In genomic region chr6:72957676-72958641, GRCm38 (mm10) we compare ENCODE assay signal across 8 mouse cellular contexts. TPM values are rescaled to one million over a fixed set of nuclear protein-coding genes. Genes with fewer than 3 reads are reported as not detected.
DNase-seq lines count a peak whose midpoint lies in the region; ATAC-seq lines count a peak whose summit lies in the region.

No protein-coding gene starts in this region.

- peak overlapping the region; percentile 86 for H3K4me3 ChIP-seq in hindbrain, embryonic 11.5 days (ENCODE audit: low read depth, low read length)

- H3K27me3 ChIP-seq in hindbrain, embryonic 11.5 days (ENCODE audit: control insufficient read depth, insufficient read depth, low read length), result no peaks in the 10 kb centered on the region

- peak; percentile 88 for ATAC-seq in hindbrain, embryonic 11.5 days (ENCODE audit: low FRiP score)

- peak overlapping the region; percentile 80 for H3K4me2 ChIP-seq in hindbrain, embryonic 11.5 days (replicated peaks; ENCODE audit: low read depth, low read length)

- H3K36me3 ChIP-seq in hindbrain, embryonic 11.5 days (ENCODE audit: control insufficient read depth, insufficient read depth, low read length), result no peaks in the 10 kb centered on the region

- 0% methylated on average over 65 of the region's 75 CpGs for WGBS in hindbrain, embryonic 11.5 days

- H3K27ac ChIP-seq in hindbrain, embryonic 11.5 days (ENCODE audit: low read depth, low read length), result peak overlapping the region; percentile 80

- H3K9ac ChIP-seq in hindbrain, embryonic 11.5 days (ENCODE audit: low read depth, low read length), result peak overlapping the region; percentile 98

- no peaks in the 10 kb centered on the region for H3K9me3 ChIP-seq in hindbrain, embryonic 11.5 days (ENCODE audit: control insufficient read depth, low read length)

- H3K4me1 ChIP-seq in hindbrain, embryonic 11.5 days (replicated peaks; ENCODE audit: control insufficient read depth, insufficient read depth, low read length), result no peaks in the 10 kb centered on the region

- DNase-seq in MN1 (ENCODE audit: low spot score), result peak; percentile 84
- DNase-seq in cerebellum, adult 9-10 months, result peak; percentile 88
- DNase-seq in frontal cortex, adult 2 months (ENCODE audit: extremely low spot score in 1 of 2, low spot score in 1 of 2), result peak; percentile 63 to 83
- peak; percentile 93 for DNase-seq in hindbrain, embryonic 11.5 days (ENCODE audit: low spot score)
- peak; percentile 80 to 83 for DNase-seq in layer of hippocampus, postnatal 14 days (ENCODE audit: low spot score in 2 of 2)
- DNase-seq in lung, postnatal 10 days, result peak; percentile 89
- DNase-seq in ovary, postnatal 14 days (ENCODE audit: low spot score), result peak; percentile 89
- peak; percentile 94 for DNase-seq in thymus, postnatal 25 days

RNA-seq across cellular contexts. Expression of gene Tmsb10, which starts 0.6 kb away (rescaled TPM):
- polyA plus RNA-seq in frontal cortex, adult 2 months (2012; rRNA removed), result 603 and 636 TPM in 2 replicates
- 3,882 and 4,064 TPM in 2 replicates for polyA plus RNA-seq in hindbrain, embryonic 11.5 days (2014; fragmentation: Nextera tagmentation; extraction: Ambion mirVana)
- total RNA-seq in layer of hippocampus, postnatal 14 days (2021), result 100 to 1,000 TPM; 787 to 793 TPM

RNA-seq across cellular contexts. Expression of gene Kcmf1, which starts 58.2 kb away (rescaled TPM):
- polyA plus RNA-seq in frontal cortex, adult 2 months (2012; rRNA removed), result 73.0 and 89.1 TPM in 2 replicates
- polyA plus RNA-seq in hindbrain, embryonic 11.5 days (2014; fragmentation: Nextera tagmentation; extraction: Ambion mirVana), result 35.3 and 45.9 TPM in 2 replicates
- total RNA-seq in layer of hippocampus, postnatal 14 days (2021), result 10 to 100 TPM; 58.6 to 63.0 TPM

Comparison
In these comparisons a context has a peak if more than half of its experiments do, and no peak if none do; other contexts are left out.
1. Peak in every context shown above with its lines: DNase-seq, ATAC-seq, H3K4me3 ChIP-seq and H3K27ac ChIP-seq.